Mouse (Mus musculus): Measurements from ENCODE around the gene Bex6.
"Not testable (repeated sequence)": the region's sequence is repeated elsewhere in the genome, so short reads cannot be mapped to it uniquely, and the experiment has no call there.

The Bex6 gene

DNA sequence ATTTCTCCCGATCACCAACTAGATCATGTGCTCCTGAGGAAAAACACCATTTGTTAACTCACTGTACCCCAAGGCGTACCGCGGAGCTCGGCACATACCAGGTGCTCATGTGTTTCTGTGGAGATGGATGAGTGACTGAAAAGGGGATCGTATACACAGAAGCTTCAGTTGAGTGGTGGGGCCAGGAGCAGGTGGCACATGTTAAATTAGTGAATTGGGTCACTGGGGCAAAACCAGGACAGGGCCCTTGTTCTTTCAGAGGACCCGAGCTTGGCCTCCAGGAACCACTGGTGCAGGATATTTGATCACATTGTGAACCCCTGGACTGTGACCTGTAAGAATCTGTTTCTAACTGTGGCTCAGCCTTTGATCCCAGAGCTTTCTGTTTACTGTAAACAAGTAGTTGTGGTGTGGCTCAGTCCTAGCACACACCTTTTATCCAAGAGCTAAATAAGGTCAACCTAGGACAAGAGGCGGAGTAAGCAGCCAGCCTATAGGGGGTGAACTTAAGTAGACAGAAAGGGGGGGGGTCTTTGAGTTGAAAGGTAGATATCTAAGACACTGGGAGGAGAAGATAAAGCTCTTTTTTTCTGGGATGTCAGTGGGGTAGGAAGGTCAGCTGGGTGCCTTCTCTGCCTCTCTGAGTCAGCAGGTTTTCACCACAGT, 5.2 kb upstream of the Bex6 start:
- DNase-seq = peak; percentile 66

DNA sequence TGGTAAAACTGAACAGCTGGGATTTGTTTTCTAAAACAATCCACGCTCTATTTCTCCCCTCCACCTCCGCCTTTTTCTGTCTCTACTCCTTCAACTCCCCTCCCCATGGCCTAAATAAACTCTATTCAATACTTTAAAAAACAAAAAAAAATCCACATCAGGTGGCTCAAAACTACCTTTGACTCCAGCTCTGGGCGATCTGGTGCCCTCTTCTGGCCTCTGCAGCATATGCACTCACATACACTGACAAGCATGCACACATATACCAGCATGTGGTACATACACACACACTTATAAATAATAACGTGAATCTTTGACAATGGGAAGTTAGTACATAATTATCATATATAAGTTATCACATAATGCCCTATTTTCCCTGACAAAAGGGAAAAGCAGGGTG, 4.6 kb upstream of the Bex6 start:
- peak; percentile 74 for DNase-seq

DNA sequence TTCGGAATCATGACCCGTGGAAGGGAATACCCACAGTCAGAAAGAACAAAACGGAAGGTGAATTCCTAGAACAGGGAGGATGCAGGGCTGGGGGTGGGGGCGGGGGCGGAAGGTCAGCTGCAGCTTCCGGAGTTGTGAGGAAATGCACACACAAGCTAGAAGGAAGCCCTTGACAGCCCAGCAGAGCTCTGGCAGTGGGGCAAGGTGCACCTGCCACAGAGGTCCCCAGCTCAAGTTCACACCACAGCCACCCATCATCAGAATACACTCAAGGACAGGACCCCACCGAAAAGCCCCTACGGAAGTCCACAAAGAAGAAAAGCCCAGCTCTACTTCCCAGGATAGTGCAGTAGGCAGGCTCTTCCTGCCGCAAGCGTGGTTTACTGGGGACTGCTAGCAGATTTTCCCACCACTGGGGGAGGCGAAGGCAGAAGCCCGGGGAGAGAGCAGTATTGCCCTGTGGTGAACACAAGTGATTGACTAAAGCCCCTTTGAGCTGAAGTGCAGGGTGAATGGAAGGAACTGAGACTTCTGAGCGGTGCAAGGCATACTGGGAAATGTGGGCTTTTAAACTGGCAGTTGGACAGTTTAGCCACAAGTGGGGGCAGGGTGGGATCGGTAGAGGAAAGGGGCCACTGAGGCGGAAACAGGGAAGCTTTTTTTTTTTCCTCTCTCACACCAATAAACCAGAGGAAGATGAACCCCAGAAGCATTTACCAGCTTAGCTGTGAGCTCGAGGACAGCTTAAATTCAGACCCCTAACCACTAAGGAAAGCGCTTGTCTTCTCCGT, 2.5 kb upstream of the Bex6 start:
- DNase-seq = peak; percentile 76

DNA sequence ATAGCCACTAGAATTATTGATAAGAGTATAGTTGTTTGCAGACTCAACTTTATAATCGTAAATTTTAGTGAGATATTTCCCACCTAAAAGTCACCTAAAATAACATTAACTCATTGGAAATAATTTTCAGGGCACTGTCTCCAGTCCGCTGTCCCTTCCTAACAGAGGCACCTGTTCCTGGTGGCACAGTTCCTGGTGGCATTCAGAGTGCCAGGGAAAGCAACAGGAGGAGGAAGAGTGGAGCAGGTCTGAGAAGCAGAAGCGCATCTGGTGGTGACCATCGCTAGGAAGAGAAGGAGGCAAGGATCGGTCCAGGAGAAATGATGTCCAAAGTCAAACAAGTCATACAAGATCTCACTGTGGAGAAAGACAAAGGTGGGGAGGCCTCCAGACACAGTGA, 6.4 kb downstream of the Bex6 start:
- DNase-seq = no peak

DNA sequence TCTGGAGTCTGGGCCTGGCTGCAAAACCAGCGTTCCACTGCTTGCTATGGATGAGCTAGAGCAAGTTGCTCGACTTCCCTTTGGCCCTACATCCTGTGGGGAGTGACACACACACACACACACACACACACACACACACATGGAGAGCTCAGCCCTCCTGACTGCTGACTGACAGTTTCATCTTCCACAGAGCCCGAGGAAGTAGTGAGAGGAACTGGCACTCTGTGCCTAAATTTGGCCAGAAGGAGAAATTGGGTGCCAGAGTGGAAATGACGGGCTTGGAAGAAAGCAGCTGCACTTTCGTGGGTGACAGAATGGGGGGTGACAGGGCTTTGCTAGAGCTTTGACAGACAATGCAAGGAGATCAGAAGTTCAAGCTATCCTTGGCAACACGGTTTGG, 9.5 kb downstream of the Bex6 start:
- DNase-seq = peak; percentile 53

DNA sequence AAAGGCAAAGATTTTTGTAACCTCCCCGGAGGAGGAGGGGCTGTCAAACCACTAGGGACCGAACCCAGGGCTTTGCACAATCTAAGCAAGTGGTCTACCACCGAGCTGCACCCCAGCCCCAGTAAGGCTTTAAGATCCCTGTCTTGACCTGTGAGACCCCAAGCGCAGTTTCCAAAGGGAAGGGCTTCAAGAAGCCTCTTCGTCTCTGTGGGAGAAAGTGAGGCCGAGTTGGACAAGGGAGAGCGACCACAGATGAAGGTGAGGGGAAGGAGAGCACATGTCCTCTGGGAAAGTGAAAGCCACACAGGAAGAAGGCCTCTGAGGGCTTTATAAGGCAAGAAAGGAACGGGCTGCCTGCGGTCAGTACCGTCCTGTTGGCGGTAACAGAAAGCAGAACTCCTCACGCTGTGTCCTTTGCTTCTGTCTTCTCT, 10.4 kb downstream of the Bex6 start:
- DNase-seq = peak; percentile 45

DNA sequence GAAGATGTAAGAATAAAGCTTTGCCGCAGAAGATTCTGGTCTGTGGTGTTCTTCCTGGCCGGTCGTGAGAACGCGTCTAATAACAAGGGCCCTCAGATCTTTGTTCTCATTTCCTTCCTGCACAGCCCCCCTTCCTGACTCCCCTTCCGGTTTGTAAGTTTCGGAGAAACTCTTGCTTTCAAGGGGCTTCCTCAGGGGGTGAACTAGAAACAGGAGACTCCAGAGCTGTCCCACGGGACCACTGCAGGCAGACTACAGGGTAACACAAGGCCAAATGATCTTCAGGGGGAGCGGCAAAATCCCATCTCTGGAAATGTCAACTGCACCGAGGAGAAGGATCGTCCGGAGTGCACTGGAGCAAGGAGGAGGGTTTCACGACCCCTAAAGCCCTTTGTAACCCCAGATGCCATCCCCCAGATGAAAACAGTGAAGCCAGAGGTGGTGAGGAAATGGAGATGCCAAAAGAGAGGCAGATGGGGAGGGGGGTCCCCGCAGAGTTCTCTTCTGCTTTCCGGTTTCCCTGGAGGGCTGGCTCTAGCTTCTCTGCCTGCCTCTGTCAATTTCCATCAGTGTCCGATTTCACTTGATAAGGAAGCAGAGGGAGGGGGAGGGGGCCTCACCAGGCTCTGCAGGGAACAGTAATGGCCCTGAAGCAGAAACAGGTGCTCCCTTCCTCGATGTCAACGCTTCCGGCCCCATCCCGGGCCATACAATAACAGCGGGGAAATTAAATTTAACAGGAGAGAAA, 20.8 kb downstream of the Bex6 start:
- DNase-seq = peak; percentile 58

DNA sequence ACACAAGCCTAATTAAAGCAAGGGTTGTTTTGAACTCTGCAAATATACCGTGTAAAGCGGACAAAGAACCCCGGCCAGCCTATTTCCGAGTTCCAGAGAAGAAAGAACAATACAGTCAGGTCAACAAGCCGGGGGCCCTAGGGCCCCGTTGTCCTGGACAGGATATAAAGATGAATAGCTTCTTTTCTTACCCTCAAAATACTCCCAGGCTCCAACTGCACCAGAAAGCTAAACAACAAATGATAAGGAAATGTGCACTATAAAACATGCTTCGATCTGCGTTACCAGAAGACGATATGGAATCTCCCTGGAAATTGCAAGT, 21.3 kb downstream of the Bex6 start:
- DNase-seq = no peak

DNA sequence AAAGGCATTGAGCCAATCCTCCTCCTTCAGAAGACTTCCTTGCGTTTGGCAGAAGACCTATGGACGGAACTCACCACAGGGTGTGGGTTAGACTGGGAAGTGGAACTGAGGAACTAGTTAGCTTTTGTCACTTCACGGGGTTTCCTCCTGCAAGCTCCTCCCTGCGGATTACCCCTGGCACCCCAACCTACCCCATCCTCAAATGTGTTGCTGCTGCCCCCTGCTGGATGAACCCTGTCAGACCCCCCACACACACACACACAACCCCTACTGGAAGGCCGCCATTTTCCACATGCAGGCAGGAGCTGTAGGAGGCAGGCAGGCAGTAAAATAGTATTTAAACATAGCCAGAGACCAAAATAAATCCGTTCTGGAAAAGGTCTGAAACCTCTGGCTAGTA, 23.1 kb downstream of the Bex6 start:
- DNase-seq = peak; percentile 98

DNA sequence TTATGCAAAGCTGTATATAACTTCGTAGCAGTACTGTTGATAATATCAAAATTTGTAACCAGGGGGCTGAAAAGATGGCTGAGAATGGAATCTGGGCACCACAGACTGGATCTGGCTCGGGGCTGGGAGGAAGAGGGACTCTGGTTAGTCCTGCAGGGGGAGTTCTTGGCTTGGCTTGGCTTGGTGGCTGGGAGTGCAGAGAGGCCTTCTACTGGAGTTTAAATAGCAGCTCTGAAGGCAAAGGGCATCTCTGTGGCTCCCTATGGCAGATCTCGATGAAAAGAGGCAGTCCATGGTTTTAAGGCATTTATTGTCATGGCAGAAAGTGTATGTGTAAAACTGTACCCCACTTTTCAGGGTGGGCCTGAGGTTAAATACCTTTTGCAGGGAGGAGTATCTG, 25.3 kb downstream of the Bex6 start:
- no peak for DNase-seq

DNA sequence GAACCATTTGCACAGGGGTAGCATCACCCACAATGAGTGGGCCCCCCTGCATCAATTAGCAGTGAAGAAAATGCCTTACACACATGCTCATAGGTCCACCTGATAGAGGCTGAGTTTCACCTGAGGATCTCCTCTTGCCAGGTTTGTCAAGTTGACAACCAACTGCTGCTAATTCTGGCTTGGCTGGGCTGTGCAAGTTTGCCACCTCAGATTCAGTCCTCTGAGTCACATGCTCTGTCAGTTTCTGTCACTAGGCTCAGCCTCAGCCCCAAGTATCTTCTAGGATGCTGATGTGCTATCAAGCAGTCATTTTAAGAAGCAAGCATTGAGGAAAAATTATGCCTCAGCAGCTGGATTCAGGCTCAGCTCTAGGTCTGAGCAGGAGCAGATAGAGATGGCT, 34.5 kb downstream of the Bex6 start:
- no peak for DNase-seq

DNA sequence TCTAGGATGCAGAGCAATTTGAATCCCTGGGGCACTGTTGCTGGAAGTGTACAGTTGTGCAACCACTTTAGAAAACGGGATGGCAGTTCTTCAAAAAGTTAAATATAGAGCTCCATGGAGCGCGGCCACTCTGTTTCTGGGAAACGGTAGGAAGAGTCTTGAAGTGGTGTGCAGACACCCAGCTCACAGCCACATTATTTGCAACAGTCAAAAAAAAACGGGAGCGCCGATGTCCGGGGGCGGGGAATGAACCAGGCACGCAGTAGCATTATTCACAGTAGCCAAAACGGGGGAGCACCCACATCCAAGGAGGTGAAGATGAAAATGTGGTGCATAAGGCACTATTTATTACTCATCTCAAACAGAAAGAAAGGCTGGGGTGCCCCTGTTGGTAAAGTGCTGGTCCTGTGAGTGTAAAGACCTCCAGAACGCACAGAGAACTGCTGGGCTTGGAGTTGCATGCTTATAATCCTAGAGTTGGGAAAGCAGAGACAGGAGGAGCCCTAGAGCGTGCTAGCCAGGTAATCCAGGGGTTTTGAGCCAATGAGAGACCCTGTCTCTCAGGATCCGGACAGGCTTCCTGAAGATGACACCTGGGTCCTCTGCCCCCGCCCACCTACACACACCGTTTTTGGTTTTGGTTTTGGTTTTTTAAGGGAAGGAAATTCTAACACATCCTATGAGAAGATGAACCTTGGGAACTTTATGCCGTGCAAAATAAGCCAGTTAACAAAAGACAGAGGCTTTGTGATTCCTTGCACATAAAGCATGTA, 35.4 kb downstream of the Bex6 start:
- DNase-seq = no peak

DNA sequence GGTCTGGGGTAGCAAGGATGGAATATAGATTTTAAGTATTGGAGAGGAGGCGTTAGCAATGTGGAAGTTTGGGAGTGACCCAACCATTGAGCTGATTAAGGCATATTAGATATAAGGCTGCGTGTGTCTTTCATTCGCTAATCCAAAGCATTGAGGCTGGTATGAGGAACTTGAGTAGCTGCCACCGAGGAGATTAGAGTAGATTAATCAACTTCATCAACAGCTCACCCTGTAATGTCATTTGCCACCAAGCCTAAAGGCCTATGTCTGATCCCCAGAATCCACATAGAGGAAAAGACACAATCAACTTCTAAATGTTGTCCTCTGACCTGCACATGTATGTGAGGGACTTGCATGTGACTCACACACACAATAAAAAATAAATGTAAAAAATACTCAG, 42.2 kb downstream of the Bex6 start:
- no peak for DNase-seq

DNA sequence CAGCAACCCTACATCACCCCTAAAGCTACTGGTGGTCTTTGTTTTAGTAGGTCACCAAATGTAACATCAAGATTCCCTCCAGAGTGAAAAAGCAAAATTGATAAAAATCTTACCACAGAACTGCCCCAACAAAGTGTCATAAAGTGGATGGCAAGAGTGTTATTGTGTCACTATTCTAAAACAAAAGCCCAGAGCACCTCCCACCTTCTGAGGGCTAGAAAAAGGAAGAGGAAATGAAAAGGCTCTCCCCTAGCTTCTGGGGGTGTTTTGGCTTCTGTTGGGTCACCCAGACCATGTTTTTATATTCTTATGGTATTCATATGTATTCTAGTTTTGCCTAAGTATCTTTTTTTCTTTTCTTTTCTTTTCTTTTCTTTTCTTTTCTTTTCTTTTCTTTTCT, 42.8 kb downstream of the Bex6 start:
- DNase-seq = no peak

DNA sequence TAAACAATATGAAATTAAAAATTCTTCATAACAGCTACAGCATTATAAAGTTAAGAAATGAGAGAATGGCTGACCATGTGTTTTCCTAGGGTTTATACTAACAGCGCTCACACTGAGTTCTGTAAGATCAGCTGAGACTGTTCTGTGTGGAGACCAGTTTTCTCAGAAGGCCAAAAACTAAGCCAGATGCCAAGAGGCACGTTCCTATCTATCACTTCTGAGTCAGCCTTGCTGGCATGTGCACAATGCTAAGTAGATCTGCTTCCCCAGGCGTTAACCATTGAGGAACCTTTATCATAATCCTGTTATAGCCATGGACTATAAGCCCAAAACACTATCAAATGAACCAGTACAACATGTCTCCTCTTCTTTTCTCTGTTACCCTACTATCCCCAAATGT, 52.4 kb downstream of the Bex6 start:
- not testable (repeated sequence) for DNase-seq

Measured in thymus, postnatal 4 days (tissue).